Mouse (Mus musculus): Measurements from ENCODE around the gene Tescl. TPM values are rescaled to one million over a fixed set of nuclear protein-coding genes. Genes with fewer than 3 reads are reported as not detected.

Tescl gene
- not detected in 2 replicates for polyA plus RNA-seq (2012; rRNA removed)

DNA sequence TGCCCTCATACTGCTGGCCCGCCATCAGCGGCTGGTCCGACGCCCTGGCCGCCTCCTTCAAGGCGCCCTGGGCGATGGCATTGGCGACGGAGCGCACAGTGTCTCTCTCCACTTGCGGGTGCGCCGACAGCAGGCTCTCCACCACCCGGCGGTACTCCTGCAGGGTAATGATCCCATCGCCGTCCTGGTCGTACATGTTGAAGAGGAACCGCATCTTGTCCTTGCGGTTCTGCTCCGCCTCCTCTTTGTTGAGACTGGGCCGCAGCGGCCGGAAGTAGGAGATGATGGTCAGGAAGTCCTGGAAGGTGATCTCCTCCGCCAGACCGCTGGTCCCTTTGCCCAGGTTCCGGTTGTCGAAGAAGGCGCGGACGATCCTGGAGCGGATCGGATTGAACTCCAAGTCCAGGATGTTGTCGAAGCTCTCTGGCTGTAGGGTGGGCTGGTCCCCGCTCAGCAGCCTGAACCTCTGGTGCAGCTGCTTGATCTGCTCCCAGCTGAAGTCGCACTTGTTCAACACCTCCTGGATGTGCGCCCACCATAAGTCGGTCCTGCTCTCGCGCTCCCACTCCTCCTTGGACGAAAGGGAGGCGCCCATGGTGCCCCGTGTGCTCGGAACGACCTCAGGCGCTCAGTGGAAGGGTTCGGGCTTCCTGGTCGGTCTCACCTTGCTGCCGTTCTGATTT, at the start of gene Tescl:
Gene Tescl, minus strand, starts transcription at position 633 of the 683 bp plus-strand sequence.
- no peak for DNase-seq (ENCODE audit: extremely low spot score in 1 of 2, low spot score in 1 of 2)

- DNase-seq (ENCODE audit: extremely low spot score in 1 of 2, low spot score in 1 of 2), result no peak
Measured at GRCm38 (mm10) chr7:24382730-24383372, 49.1 kb upstream of the Tescl start.

DNA sequence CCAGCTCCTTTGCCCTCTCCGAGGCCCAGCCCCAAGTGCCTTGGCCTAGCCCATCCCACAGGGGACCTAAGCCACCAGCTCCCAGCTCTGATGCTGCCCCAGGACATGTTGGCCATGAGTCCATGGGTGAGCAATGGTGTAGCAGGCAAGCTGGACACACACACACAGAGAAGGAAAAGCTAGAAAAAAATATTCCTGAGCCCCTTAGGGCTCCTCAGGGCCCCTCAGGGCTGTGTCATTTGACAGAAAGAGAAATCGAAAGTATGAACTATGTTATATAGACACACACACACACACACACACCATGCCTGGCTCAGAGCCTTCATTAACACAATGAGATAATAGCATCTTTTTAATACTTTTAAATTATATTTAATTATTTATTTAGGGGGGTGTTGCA, 46.6 kb upstream of the Tescl start:
- no peak for DNase-seq (ENCODE audit: extremely low spot score in 1 of 2, low spot score in 1 of 2)

GRCm38 (mm10) chr7:24379934-24380333, 46.2 kb upstream of the Tescl start:
- DNase-seq (ENCODE audit: extremely low spot score in 1 of 2, low spot score in 1 of 2), result no peak

- DNase-seq (ENCODE audit: extremely low spot score in 1 of 2, low spot score in 1 of 2), result no peak
Measured at GRCm38 (mm10) chr7:24378049-24378701, 44.4 kb upstream of the Tescl start.

DNA sequence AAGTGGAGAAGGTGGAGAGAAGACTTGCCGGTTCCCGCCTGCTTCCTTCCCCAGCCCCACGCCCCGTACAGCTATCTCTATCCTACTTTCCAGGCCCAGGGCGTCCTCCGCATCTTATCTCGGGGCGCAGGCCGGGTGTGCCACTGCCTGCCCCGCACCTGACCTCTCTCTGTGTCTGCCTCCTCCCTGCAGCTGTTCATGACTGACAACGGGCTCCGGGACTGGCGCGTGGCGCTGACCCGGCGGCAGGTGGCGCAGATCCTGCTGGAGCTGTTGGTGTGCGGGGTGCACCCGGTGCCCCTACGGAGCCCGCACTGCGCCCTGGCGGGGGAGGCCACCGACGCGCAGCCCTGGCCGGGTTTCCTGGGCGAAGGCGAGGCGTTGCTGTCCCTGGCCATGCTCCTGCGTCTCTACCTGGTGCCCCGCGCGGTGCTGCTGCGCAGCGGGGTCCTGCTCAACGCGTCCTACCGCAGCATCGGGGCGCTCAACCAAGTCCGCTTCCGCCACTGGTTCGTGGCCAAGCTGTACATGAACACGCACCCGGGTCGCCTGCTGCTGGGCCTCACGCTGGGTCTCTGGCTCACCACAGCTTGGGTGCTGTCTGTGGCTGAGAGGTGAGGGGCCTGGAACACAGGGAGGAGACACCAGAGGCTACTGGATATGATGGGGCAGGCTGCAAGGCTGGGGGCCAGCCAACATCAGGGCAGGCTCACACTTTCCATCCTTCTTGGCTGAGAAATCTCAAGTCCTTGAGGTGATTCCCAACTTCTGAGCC, 43.5 kb upstream of the Tescl start:
- DNase-seq (ENCODE audit: extremely low spot score in 1 of 2, low spot score in 1 of 2), result no peak

DNA sequence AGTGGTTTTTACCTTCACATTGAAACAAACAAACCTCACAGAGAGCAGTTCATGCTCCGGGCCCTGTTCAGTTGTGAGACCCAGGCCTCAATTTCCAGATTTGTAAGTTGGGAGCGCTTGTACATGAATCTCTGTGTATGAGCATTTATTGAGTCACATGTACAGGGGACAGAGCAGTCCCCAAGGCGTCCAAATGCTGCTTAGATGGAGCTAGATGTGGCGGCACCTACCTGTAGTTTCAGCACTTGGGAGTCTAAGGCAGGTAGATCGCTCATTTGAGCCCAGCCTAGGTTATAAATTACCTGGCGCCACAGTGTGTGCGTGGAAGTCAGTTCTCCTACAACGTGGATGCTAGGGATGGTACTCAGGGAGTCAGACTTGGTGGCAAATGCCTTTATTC, 42.7 kb upstream of the Tescl start:
- DNase-seq (ENCODE audit: extremely low spot score in 1 of 2, low spot score in 1 of 2), result no peak

DNA sequence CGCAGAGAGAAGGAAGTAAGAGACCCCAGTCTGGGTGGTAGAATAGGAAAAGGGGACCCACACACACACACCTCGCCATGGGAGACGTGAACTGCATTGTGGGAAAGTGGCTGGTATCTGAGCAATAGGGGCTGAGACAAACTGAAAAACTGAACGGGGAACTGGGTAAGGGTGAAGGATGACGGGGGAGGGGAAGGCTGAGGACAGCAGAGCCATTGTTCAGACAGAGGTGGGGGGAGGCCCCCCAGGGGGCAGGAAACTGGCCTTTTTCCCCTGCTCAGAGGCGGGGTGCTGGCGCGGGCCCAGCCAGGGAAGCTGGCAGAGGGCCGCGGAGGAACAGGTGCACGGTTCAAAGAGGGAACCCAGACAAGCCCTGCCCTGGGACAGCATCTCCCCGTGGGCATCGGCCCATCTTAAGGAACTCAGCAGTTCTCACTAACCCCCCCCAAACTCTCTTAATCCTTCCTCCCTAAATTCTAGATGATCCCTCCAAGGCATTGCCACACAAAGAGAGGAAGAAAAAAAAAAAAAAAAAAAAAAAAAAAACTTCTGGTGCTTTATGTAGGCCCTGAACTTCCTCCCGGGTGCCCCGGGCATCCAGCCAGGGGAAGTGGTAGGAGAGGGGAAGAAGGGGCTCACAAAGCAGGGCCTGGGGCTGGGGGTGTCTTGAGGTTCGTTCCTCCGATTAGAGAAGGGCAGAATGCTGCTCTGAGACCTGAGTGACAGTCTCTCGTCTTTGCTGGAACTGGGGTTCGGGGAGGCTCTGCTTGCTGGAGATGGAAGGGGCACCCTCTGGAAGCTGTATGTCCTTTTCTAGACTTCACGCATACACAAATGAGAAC, 40.0 kb upstream of the Tescl start:
- DNase-seq (ENCODE audit: extremely low spot score in 1 of 2, low spot score in 1 of 2), result peak in 1 of 2 experiments; percentile 37

DNA sequence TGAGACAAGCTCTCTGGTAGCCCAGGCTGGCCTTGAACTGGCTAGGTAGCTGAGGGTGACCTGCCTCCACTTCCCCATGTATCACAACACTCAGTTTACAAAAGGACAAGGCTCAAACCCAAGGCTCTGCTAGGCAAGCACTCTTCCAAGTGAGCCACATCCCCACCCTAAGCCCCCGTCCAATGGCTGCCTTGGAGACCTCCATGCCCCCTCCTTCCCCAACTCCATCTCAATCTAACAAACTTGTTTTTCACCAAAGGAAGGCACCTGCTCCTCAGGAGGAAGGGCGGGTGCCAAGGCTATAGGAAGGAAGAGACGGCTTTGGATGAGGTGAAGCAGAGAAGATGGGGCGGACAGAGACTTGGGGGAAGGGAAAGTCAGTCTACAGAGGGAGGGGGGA, 39.0 kb upstream of the Tescl start:
- no peak for DNase-seq (ENCODE audit: extremely low spot score in 1 of 2, low spot score in 1 of 2)

GRCm38 (mm10) chr7:24372300-24372699, 38.6 kb upstream of the Tescl start:
- DNase-seq (ENCODE audit: extremely low spot score in 1 of 2, low spot score in 1 of 2), result no peak

- no peak for DNase-seq (ENCODE audit: extremely low spot score in 1 of 2, low spot score in 1 of 2)
Measured at GRCm38 (mm10) chr7:24371809-24372145, 38.0 kb upstream of the Tescl start.

DNA sequence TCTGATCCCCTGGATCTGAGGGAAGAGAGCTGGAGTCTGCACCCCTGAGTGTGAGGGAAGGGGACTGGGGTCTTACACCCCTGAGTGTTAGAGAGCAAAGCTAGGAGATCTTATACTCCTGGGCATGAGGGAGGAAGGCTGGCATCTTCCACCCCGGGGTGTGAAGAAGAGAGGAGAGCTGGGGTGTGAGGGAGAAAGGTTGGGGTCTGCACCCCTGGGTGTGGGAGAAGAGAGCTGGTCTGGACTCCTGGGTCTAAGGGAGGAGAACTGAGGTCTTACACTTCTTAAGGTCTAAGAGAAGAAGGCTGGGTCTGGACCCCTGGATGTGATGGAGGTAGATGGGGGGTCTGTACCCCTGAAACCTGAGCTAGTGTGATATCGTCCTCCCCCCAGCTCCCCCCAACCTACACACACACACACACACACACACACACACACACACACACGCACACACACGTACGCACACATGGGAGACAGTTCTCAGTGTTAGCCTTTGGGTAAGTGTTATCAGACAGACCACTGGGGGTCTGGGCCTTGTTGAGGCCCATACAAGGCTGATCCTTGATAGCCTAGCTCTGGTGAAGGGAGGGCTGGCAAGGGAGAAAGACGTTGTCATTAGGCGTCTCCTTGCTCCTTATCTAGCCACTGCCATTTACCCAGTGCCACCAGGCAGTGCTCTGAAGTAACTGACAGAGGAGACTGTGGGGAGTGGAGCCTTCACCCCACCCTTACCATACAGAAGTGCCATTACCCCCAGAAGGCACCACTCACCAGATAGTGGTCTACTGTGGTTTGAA, 37.5 kb upstream of the Tescl start:
- no peak for DNase-seq (ENCODE audit: extremely low spot score in 1 of 2, low spot score in 1 of 2)

DNA sequence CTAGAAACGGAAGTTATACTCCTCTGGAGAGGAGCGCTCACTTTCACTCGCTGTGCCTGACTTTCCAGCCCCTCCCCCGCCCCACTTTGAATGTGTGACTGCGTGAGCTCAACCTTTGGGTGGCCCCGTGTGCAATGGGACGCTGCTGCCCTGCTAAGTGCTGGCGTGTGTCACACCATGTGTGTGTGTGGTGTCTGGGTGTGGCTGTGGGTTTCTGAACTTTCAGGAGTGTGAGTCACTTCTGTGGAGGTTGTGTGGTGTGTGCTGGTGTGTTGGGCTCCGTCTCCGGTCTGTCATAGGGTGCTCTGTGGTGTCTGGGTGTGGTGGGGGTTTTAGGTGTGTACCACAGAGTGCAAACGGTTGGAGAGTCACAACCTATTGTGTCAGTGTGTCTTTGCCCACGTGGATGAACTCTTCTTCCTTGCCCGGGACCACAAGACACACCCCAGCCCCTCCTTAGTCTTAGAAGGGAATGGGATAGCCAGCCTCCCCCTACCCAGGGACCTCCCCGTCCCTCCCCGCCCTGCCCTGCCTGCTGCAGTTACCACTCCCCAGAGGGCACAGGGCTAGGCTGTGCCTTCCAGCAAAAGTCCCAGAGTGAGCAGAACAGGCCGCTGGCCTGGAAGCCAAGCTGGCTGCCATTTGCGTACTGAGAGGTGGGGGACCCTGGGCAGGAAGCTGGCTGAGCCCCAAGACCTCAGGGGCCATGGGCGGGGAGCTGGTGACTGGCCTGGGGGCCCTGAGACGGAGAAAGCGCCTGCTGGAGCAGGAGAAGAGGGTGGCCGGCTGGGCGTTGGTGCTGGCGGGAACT, 36.2 kb upstream of the Tescl start, which contains the start of gene Kcnn4:
Gene Kcnn4, plus strand, starts transcription at position 533 of the 811 bp plus-strand sequence.
- DNase-seq (ENCODE audit: extremely low spot score in 1 of 2, low spot score in 1 of 2), result no peak

GRCm38 (mm10) chr7:24368946-24369345, 35.2 kb upstream of the Tescl start:
- DNase-seq (ENCODE audit: extremely low spot score in 1 of 2, low spot score in 1 of 2), result no peak

DNA sequence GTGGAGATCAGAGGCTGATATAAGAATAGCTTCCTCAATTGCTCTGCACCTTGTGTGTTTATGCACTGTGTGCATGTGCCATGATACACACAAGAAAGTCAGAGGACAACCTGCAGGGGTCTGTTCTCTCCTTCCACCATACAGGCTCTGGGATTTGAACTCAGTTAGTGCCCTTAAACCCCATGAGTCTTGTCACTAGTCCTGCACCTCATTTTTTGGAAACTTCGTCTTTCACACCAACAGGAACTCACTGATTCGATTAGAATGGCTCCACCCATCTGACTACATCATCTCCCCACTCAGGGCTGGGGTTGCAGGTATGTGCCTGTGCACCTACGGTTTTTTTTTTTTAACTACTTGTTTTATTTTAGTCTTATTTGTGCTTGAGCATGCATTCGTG, 34.5 kb upstream of the Tescl start:
- DNase-seq (ENCODE audit: extremely low spot score in 1 of 2, low spot score in 1 of 2), result no peak

GRCm38 (mm10) chr7:24366716-24367632, 33.2 kb upstream of the Tescl start:
- no peak for DNase-seq (ENCODE audit: extremely low spot score in 1 of 2, low spot score in 1 of 2)

DNA sequence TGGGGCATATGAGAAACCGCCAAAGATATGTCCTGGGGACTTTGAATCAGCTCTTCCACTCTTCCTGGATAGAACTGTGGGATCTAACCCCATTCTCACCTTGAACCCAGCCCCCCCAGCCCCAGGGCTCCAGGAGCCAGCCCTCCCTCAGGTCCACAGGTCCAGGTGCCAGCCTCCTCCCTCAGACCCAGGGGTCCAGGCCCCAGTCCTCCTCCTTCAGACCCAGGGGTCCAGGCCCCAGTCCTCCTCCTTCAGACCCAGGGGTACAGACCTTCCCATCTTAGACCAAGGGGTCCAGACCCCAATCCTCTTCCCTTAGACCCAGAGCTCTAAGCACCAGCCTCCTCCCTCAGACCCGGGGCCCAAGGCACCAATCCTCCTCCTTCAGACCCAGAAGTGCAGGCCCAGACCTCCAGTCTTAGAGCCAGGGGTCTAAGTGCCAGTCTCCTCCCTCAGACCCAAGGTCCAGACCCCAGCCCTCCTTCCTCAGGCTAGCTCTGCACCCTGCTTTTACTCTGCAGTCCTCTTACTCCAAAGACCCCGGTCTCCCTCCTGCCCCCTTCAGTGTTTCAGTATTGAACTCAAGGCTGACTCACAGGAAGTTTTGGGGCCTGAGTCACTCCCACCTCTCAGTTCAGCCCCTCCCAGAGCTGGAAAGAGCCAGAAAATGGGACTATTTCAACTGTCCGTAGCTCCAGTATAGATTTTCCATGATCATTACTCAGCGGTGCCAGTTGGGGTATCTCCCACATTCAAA, 31.7 kb upstream of the Tescl start:
- DNase-seq (ENCODE audit: extremely low spot score in 1 of 2, low spot score in 1 of 2), result no peak

Measured in frontal cortex, adult 2 months (tissue).